Mouse (Mus musculus) heart, embryonic 14.5 days (tissue): ENCODE measurements around the gene Fsd1. TPM values are rescaled to one million over a fixed set of nuclear protein-coding genes. Genes with fewer than 3 reads are reported as not detected.

ENCODE experiments used
- ATAC-seq: fragments of 200-750 bp; cut with Nextera tagmentation; 2 replicates; pipeline ENCODE4 v1.8.0; 2017; ENCODE audit warnings: low read depth, moderate TSS enrichment; ENCODE audit not compliant: insufficient number of reproducible peaks, insufficient read depth, low FRiP score
- H3K27ac ChIP-seq, 2 experiments: fragments of 200-500 bp in 1 of 2; fragments of 300-500 bp in 1 of 2; sonication (generic) in 1 of 2; replicated peaks in 1 of 2; 2 replicates each; pipeline ENCODE4 v1.5.1; 2012 to 2014; ENCODE audit warnings: low read depth in 2 of 2, low read length in 2 of 2, control low read depth in 1 of 2, mild to moderate bottlenecking in 1 of 2, mixed read lengths in 1 of 2; ENCODE audit not compliant: control insufficient read depth in 1 of 2, insufficient read depth in 1 of 2
- H3K27me3 ChIP-seq: fragments of 300-500 bp; sonication (generic); 2 replicates; pipeline ENCODE4 v1.6.1; 2014; ENCODE audit warnings: mild to moderate bottlenecking, low read length, control low read depth; ENCODE audit not compliant: control insufficient read depth, insufficient read depth
- H3K36me3 ChIP-seq: fragments of 300-500 bp; sonication (generic); 2 replicates; pipeline ENCODE4 v1.6.1; 2014; ENCODE audit warnings: mild to moderate bottlenecking, control low read depth, low read length, mixed read lengths; ENCODE audit not compliant: control insufficient read depth, insufficient read depth
- H3K4me1 ChIP-seq, 2 experiments: fragments of 200-500 bp in 1 of 2; fragments of 300-500 bp in 1 of 2; sonication (generic) in 1 of 2; 2 replicates each; pipeline ENCODE4 v1.6.1; 2012 to 2014; ENCODE audit warnings: low read length in 2 of 2, control low read depth in 1 of 2, mixed read lengths in 1 of 2; ENCODE audit not compliant: control insufficient read depth in 2 of 2, insufficient read depth in 2 of 2
- H3K4me2 ChIP-seq: fragments of 300-500 bp; sonication (generic); 2 replicates; pipeline ENCODE4 v1.6.1; 2014; ENCODE audit warnings: mild to moderate bottlenecking, low read length
- H3K4me3 ChIP-seq, 2 experiments: fragments of 200-500 bp in 1 of 2; fragments of 300-500 bp in 1 of 2; sonication (generic) in 1 of 2; 2 replicates each; pipeline ENCODE4 v1.5.1; 2012 to 2014; ENCODE audit warnings: low read length in 2 of 2, mild to moderate bottlenecking in 2 of 2, control low read depth in 1 of 2, low read depth in 1 of 2, moderate library complexity in 1 of 2; ENCODE audit not compliant: control insufficient read depth in 1 of 2, insufficient read depth in 1 of 2
- H3K9ac ChIP-seq: fragments of 300-500 bp; sonication (generic); 2 replicates; pipeline ENCODE4 v1.6.1; 2014; ENCODE audit warnings: mild to moderate bottlenecking, low read length
- H3K9me3 ChIP-seq: fragments of 300-500 bp; sonication (generic); 2 replicates; pipeline ENCODE4 v1.6.1; 2016; ENCODE audit warnings: low read length, control low read depth; ENCODE audit not compliant: control insufficient read depth
- WGBS: fragments of 180-500 bp; shearing (Covaris S2); extraction: QIAGEN DNeasy Blood & Tissue Kit; methylation state at CpG from one replicate; pipeline ENCODE4 v1.1.7; 2014; 5-methylcytosine and 5-hydroxymethylcytosine counted together
- polyA plus RNA-seq: library from polyadenylated mRNA; unstranded; fragments of >200 nt; fragmentation: Nextera tagmentation; extraction: Ambion mirVana; gene quantifications from 2 replicates; pipeline ENCODE4 v1.2.1, GENCODE M21; 2014

Gene Fsd1
- polyA plus RNA-seq, 1 experiment from 2014 or later: 1.6 TPM

DNA sequence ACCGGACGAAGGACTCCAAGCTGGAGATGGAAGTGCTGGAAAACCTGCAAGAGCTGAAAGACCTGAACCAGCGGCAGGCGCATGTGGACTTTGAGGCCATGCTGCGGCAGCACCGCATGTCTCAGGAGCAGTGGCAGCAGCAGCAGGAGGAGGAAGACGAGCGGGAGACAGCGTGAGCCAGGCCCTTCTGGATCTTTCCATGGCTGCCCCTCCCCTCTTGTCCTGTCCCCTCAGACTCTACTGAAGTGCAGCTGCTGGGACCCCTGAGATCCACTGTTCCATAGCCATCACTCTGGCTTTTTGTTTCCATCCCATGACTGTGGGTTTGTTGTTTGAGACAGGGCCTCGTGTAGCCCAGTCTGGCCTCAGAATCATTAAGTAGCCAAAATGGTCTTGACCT lies 21.8 kb upstream of the Fsd1 start:
- Histone ChIP-seq H3K4me3 (no peak overlapping the region), H3K4me1 (peaks cover 12 to 24% of the 10 kb centered on the region in 2 experiments), H3K9ac (no peak overlapping the region), H3K9me3 (no peaks in the 10 kb centered on the region), H3K27ac (no peak overlapping the region), H3K27me3 (no peaks in the 10 kb centered on the region), H3K36me3 (peaks cover 57% of the 10 kb centered on the region), H3K4me2 (no peak overlapping the region)
- ATAC-seq: no peak
- WGBS: 88% methylated on average over 9 of the region's 10 CpGs

GRCm38 (mm10) chr17:55964996-55965395 lies 21.3 kb upstream of the Fsd1 start:
- H3K36me3 ChIP-seq: peaks cover 57% of the 10 kb centered on the region
- H3K9ac ChIP-seq: no peak overlapping the region
- H3K27ac ChIP-seq: no peak overlapping the region
- no peak overlapping the region for H3K4me3 ChIP-seq
- WGBS: 83% methylated on average over 9 of the region's 9 CpGs
- no peaks in the 10 kb centered on the region for H3K27me3 ChIP-seq
- no peaks in the 10 kb centered on the region for H3K9me3 ChIP-seq
- H3K4me1 ChIP-seq: peaks cover 12 to 24% of the 10 kb centered on the region in 2 experiments; a peak in 3 of 4 replicates
- ATAC-seq: no peak
- no peak overlapping the region for H3K4me2 ChIP-seq

GRCm38 (mm10) chr17:55967186-55967585 lies 19.1 kb upstream of the Fsd1 start:
- Histone ChIP-seq H3K4me2 (no peak overlapping the region), H3K27ac (no peak overlapping the region), H3K27me3 (peaks cover 13% of the 10 kb centered on the region), H3K4me1 (peaks cover 15 to 32% of the 10 kb centered on the region in 2 experiments; a peak in 3 of 4 replicates), H3K9me3 (no peaks in the 10 kb centered on the region), H3K4me3 (no peak overlapping the region), H3K9ac (no peak overlapping the region), H3K36me3 (peaks cover 41% of the 10 kb centered on the region)
- no peak for ATAC-seq
- WGBS: 93% methylated on average over 4 of the region's 4 CpGs

DNA sequence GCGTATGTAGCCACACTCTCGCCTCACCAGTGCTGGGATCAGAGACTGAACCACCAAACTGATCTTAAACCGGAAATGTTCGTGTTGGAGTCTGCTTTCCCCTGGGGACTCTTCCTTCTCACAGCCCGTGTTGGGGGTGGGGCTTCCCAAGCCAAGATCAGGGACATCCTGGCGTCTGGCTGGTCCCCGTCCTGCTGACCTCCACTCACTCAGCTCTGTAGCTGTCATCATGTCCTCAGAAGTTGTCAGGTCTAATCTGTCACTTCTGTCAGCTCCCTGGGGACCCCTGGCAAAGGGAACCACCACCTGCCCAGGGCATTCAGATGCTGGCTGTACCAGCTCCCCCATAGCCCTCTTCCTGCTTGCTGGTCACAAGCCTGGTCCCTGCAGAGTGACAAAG lies 18.1 kb upstream of the Fsd1 start:
- 24% methylated on average over 7 of the region's 7 CpGs for WGBS

DNA sequence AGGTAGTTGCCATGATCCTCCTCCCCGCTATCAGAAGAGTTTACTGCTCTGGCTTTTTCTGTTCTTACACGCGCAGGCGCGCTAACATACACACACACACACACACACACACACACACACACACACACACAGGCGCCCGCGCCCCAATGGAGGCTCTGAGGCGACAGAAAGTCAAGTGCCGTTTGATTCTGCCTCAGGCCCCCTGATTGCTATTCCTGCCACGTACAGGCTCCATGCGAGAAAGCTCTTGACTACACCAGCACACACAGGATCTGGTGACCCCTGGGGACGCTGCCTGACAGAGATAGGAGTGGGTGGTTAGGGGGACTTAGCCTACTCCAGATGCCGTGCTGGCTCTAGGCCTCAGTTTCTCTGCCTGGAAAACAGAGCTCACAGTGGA lies 16.7 kb upstream of the Fsd1 start:
- H3K36me3 ChIP-seq: peaks cover 27% of the 10 kb centered on the region
- H3K4me2 ChIP-seq: peak overlapping the region; percentile 90; the same call in 1 of the 2 replicates
- no peak overlapping the region for H3K9ac ChIP-seq
- no peak overlapping the region for H3K4me3 ChIP-seq
- no peak for ATAC-seq
- H3K4me1 ChIP-seq: peaks cover 12 to 32% of the 10 kb centered on the region in 2 experiments; a peak in 3 of 4 replicates
- no peaks in the 10 kb centered on the region for H3K9me3 ChIP-seq
- H3K27me3 ChIP-seq: peaks cover 13% of the 10 kb centered on the region
- WGBS: 42% methylated on average over 14 of the region's 14 CpGs
- no peak overlapping the region for H3K27ac ChIP-seq

More for the DNA sequence above, 18.1 kb upstream of the Fsd1 start:
- H3K9me3 ChIP-seq: no peaks in the 10 kb centered on the region
- H3K27ac ChIP-seq: no peak overlapping the region
- H3K36me3 ChIP-seq: peaks cover 34% of the 10 kb centered on the region
- peaks cover 13% of the 10 kb centered on the region for H3K27me3 ChIP-seq
- H3K4me1 ChIP-seq: peaks cover 12 to 32% of the 10 kb centered on the region in 2 experiments; a peak in 3 of 4 replicates
- no peak overlapping the region for H3K4me2 ChIP-seq
- no peak overlapping the region for H3K4me3 ChIP-seq
- no peak overlapping the region for H3K9ac ChIP-seq
- ATAC-seq: no peak

DNA sequence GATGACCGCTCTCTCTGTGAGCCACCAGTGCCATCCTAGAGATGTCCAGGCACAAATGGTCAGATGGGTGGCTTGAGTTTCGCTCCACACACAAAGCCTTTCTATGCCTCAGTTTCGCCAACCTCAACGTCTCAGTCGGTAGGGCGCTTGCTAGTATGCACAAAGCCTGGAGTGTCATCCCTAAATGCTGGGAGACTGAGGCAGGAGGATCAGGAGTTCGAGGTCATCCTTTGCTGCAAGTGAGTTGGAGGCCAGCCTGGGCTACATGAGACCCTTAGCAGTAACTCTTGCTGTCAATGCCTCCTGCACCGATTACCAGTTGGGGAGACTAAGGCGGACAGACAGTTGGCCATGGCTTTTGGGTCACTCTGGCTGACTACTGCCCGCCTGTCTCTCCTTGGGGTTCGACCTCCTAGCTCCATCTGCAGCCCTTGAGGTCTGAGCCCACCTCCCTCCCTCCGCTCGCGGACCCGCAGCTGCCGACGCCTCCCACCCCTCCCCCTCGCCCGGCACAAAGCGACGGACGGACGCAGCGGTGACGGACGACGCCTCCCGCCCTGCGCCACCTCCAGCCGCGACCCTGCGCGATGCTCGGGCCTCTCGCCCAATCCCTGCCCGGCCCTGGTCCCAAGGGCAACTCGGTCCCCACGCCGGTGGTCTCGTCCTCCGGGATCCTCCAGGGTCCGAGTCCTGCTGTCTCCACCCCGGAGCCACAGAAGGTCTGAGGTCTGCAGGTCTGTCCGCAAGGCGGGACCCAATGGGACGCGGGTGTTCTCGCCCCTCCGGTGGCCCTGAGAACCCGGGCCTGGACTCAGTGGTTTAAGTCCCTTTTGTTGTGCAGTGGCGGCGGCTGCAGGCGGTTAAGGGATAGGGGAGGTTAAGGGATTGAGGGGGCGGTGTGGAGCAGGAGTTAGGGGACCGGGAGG lies 16.1 kb upstream of the Fsd1 start, which contains the start of gene Shd:
Shd (plus strand) TSS at position 502 of the 926 bp plus-strand sequence.
- peak within 1 kb of the TSS; percentile 56 to 57 for H3K4me3 ChIP-seq
- WGBS: 7% methylated on average over 53 of the region's 55 CpGs

DNA sequence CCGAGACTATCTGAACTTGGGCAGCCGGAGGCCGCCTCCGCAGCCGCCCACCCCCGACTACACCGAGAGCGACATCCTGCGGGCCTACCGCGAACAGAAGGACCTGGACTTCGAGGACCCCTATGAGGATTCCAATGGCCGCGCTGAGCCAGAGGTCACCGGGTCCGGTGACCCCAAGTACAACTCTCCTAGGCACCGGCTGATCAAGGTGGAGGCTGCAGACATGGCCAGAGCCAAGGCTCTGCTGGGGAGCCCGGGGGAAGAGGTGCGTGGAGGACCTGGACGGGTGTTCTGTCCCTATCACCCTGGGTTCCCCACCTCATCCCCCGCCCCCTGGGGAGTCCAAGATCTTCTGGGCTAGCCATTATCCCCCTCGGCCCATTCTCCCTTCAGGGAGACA lies 14.9 kb upstream of the Fsd1 start:
- H3K27ac ChIP-seq: no peak overlapping the region
- H3K27me3 ChIP-seq: peaks cover 13% of the 10 kb centered on the region
- no peak overlapping the region for H3K9ac ChIP-seq
- H3K36me3 ChIP-seq: peaks cover 11% of the 10 kb centered on the region
- H3K4me3 ChIP-seq: 0 out of 4 replicates have a peak overlapping the region, but pooled peaks of 1 of the 2 experiments have one; percentile 57
- no peaks in the 10 kb centered on the region for H3K9me3 ChIP-seq
- peak overlapping the region; percentile 90; the same call in 1 of the 2 replicates for H3K4me2 ChIP-seq
- WGBS: 32% methylated on average over 22 of the region's 22 CpGs
- no peak for ATAC-seq
- peaks cover 12 to 32% of the 10 kb centered on the region in 2 experiments; a peak in 3 of 4 replicates for H3K4me1 ChIP-seq

More for the DNA sequence above, 16.1 kb upstream of the Fsd1 start, which contains the start of gene Shd:
- Histone ChIP-seq H3K9me3 (no peaks in the 10 kb centered on the region), H3K27ac (no peak within 1 kb of the TSS), H3K36me3 (peaks cover 21% of the 10 kb centered on the region), H3K27me3 (peaks cover 13% of the 10 kb centered on the region), H3K4me1 (peaks cover 12 to 32% of the 10 kb centered on the region in 2 experiments; a peak in 3 of 4 replicates), H3K4me2 (peak within 1 kb of the TSS; percentile 90), H3K9ac (peak within 1 kb of the TSS; percentile 71)
- ATAC-seq: no peak; the same call in 1 of the 2 replicates
